Mouse (Mus musculus) stomach, embryonic 15.5 days (tissue): ENCODE measurements around the gene Il12rb1. TPM values are rescaled to one million over a fixed set of nuclear protein-coding genes. Genes with fewer than 3 reads are reported as not detected.

Experiments
- ATAC-seq: fragments of 200-750 bp; cut with Nextera tagmentation; 2 replicates; pipeline ENCODE4 v1.8.0; 2017; ENCODE audit warnings: low read depth, moderate number of reproducible peaks, moderate TSS enrichment; ENCODE audit not compliant: insufficient read depth, low FRiP score
- H3K27ac ChIP-seq: fragments of 300-500 bp; sonication (generic); 2 replicates; pipeline ENCODE4 v1.5.1; 2015; ENCODE audit warnings: mild to moderate bottlenecking, inconsistent platforms
- H3K27me3 ChIP-seq: fragments of 300-500 bp; sonication (generic); replicated peaks from 2 replicates; pipeline ENCODE4 v1.6.1; 2015; ENCODE audit warnings: inconsistent platforms
- H3K36me3 ChIP-seq: fragments of 300-500 bp; sonication (generic); 2 replicates; pipeline ENCODE4 v1.6.1; 2015; ENCODE audit warnings: inconsistent platforms
- H3K4me1 ChIP-seq: fragments of 300-500 bp; sonication (generic); 2 replicates; pipeline ENCODE4 v1.6.1; 2015; ENCODE audit warnings: inconsistent platforms
- H3K4me2 ChIP-seq: fragments of 300-500 bp; sonication (generic); 2 replicates; pipeline ENCODE4 v1.6.1; 2015; ENCODE audit warnings: mild to moderate bottlenecking, inconsistent platforms
- H3K4me3 ChIP-seq: fragments of 300-500 bp; sonication (generic); replicated peaks from 2 replicates; pipeline ENCODE4 v1.5.1; 2015; ENCODE audit warnings: inconsistent platforms
- H3K9ac ChIP-seq: fragments of 300-500 bp; sonication (generic); 2 replicates; pipeline ENCODE4 v1.6.1; 2015; ENCODE audit warnings: inconsistent platforms
- H3K9me3 ChIP-seq: fragments of 300-500 bp; sonication (generic); 2 replicates; pipeline ENCODE4 v1.6.1; 2016; ENCODE audit warnings: inconsistent platforms
- WGBS: fragments of 180-500 bp; shearing (Covaris S2); methylation state at CpG from one replicate; pipeline ENCODE4 v1.1.7; 2015; 5-methylcytosine and 5-hydroxymethylcytosine counted together
- polyA plus RNA-seq: library from polyadenylated mRNA; unstranded; fragments of >200 nt; fragmentation: Nextera tagmentation; extraction: Ambion mirVana; gene quantifications from 2 replicates; pipeline ENCODE4 v1.2.1, GENCODE M21; 2015

Gene Il12rb1
- polyA plus RNA-seq, 1 experiment from 2014 or later: 0.26 TPM

DNA sequence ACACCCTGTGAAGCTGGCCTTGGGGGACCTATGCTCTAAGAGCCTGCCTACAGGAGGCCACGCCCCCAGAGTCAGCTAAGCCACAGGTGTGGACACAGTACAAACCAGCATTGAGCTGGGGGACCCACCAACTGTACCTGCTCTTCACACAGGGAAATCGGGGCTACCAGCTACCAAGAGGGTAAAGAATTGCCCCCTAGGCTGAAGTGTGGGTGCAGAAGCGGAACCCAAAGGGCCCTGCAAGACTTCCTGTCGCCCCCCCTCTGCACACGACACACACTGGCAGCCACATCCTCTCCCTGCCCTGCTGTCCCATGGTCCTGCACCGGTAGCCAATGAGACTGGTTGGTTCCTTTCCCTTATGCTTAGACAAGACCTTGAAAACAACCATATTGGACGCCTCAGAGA, 17.0 kb upstream of the Il12rb1 start:
- WGBS: 50% methylated on average over 7 of the region's 7 CpGs
- ATAC-seq: no peak
- peak overlapping the region; percentile 96 for H3K4me2 ChIP-seq

DNA sequence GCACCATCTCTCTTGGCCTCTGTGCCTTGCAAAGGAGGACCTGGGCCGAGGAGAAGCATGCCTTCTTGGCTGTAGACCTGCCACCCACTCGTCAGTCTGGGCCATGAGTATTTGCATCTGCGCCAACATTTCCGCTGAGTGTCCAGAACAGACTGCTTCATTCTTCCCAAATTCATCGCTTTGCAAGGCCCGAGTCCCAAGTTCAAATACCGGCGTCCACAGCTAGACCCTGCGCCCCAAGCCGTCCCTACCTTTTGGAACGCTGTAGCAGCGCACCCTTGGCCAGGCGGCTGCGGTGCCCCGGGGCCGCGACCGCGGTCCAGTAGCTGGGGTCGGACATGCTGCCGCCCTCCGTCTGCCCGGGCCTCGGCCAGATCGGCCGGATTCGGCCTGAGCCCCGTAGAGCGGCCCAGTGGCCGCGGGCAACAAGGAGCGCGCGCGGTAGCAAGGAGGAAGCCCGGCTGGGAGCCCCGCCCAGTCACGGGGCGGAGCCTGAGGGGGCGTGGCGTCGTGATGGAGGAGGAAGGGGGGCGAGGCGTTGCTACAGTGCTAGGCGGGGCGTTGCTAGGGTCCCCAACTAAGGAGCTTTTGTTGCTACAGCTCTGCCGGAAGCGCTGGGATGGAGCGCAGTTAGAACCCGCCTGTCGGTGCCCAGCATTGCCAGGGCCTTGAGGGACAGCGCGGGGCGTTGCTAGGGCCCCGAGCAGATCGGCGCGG, 16.1 kb upstream of the Il12rb1 start:
- peak; percentile 70 for ATAC-seq
- Histone ChIP-seq H3K4me2 (peak overlapping the region; percentile 96), H3K9me3 (no peaks in the 10 kb centered on the region), H3K9ac (peak overlapping the region; percentile 88; the same call in 1 of the 2 replicates), H3K27me3 (no peaks in the 10 kb centered on the region), H3K36me3 (peaks cover 12% of the 10 kb centered on the region; the same call in 1 of the 2 replicates), H3K4me1 (peaks cover 35% of the 10 kb centered on the region), H3K4me3 (peak overlapping the region; percentile 75), H3K27ac (peak overlapping the region; percentile 85)
- WGBS: 3% methylated on average over 57 of the region's 58 CpGs

More for the DNA sequence above, 17.0 kb upstream of the Il12rb1 start:
- H3K36me3 ChIP-seq: peaks cover 20% of the 10 kb centered on the region
- H3K27ac ChIP-seq: peak overlapping the region; percentile 85; the same call in 1 of the 2 replicates
- H3K9me3 ChIP-seq: no peaks in the 10 kb centered on the region
- peak overlapping the region; percentile 88; the same call in 1 of the 2 replicates for H3K9ac ChIP-seq
- peak overlapping the region; percentile 75 for H3K4me3 ChIP-seq
- H3K27me3 ChIP-seq: no peaks in the 10 kb centered on the region
- H3K4me1 ChIP-seq: peaks cover 31% of the 10 kb centered on the region

- Histone ChIP-seq H3K36me3 (0 out of 2 replicates have a peak, but pooled peaks cover 7% of the 10 kb centered on the region), H3K4me2 (peak overlapping the region; percentile 96), H3K9me3 (no peaks in the 10 kb centered on the region), H3K9ac (no peak overlapping the region), H3K27me3 (no peaks in the 10 kb centered on the region), H3K4me1 (peaks cover 37% of the 10 kb centered on the region), H3K4me3 (peak overlapping the region; percentile 75), H3K27ac (peak overlapping the region; percentile 85)
- under 1% methylated on average over 18 of the region's 20 CpGs for WGBS
- ATAC-seq: peak; percentile 48
Measured at GRCm38 (mm10) chr8:70792700-70793099, 15.5 kb upstream of the Il12rb1 start.

DNA sequence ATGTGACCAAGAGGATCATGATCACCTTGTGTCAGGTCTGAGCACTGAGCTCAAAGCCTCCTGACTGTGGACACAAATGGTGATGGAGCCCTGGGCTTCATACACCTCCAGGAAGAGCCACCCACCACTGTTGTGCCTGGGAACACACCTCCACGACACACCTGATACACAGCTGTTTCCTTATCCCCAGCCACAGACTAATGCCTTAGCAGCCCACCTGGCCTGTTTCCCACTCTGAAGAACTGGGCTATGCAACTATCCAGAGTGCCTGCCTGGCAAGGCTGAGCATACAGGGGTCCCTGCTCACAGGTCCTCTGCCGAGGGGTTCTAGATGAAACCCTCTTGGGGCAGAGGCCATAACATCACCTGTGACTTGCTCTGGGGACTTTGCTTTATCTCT, 14.0 kb upstream of the Il12rb1 start:
- Histone ChIP-seq H3K4me1 (peaks cover 43% of the 10 kb centered on the region), H3K9ac (no peak overlapping the region), H3K27ac (peak overlapping the region; percentile 31; the same call in 1 of the 2 replicates), H3K4me2 (no peak overlapping the region; the same call in 1 of the 2 replicates), H3K9me3 (no peaks in the 10 kb centered on the region), H3K36me3 (no peaks in the 10 kb centered on the region), H3K4me3 (no peak overlapping the region), H3K27me3 (peaks cover 5% of the 10 kb centered on the region)
- ATAC-seq: no peak
- 69% methylated on average over 2 of the region's 2 CpGs for WGBS

DNA sequence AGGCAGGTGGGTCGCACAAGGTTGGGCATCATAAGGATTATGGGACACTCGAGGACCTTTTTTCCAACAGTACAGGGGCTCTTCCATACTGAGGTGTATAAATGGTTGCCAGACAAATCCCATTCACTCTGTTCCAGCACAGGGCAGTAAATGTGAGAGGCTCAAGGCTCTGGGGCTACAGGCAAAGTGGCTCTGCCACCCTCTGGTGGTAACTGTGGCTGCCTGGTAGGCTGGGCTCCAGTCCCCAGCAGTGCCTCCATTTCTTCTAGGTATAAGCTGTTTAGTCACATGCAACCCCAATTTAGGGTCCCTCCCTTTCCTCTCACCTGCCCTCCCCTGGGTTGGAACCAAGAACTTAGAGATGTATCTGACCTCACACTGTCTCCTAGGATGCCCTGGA, 12.9 kb upstream of the Il12rb1 start:
- peak overlapping the region; percentile 94; the same call in 1 of the 2 replicates for H3K4me2 ChIP-seq
- H3K27ac ChIP-seq: peak overlapping the region; percentile 42; the same call in 1 of the 2 replicates

DNA sequence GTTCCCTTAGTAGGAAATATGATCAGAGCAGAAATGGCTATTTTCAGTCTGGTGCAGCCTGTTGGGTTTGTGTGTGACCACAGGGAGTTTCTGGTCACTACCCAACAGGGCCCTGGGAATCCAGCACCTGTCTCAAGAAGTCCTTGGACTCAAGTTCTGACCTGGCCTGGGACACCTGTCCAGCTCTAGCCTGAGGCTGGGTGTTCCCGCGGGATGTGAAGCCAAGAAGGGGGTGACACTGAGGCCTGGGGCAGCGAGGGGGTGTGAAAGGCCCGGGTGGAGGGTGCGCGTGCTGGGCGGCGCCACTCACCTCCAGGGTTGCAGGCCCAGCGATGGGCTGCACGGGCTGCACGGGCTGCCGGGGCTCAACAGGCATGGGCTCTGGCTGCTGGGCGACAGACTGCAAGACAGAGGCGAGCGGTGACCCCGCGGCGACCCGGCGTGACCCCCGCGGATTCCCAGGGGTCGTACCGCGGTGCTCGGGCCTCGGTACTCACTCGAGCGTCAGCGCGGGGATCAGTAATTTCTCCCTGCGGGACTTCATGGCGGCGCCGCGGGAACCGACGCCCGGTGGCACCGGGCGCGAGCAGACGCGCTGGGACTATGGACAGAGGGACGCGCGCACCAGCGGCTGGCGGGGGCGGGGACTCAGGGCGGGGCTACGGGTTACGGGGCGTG, 11.7 kb upstream of the Il12rb1 start:
- Histone ChIP-seq H3K9me3 (no peaks in the 10 kb centered on the region), H3K4me2 (peak overlapping the region; percentile 94), H3K9ac (peak overlapping the region; percentile 40; the same call in 1 of the 2 replicates), H3K4me1 (peaks cover 31% of the 10 kb centered on the region), H3K36me3 (no peaks in the 10 kb centered on the region), H3K27me3 (peaks cover 14% of the 10 kb centered on the region), H3K27ac (peak overlapping the region; percentile 52), H3K4me3 (peak overlapping the region; percentile 55)
- 4% methylated on average over 54 of the region's 54 CpGs for WGBS
- no peak for ATAC-seq

More for the DNA sequence above, 12.9 kb upstream of the Il12rb1 start:
- H3K36me3 ChIP-seq: no peaks in the 10 kb centered on the region
- no peaks in the 10 kb centered on the region for H3K9me3 ChIP-seq
- H3K4me3 ChIP-seq: no peak overlapping the region
- no peak overlapping the region for H3K9ac ChIP-seq
- peaks cover 43% of the 10 kb centered on the region for H3K4me1 ChIP-seq
- no peak for ATAC-seq
- peaks cover 10% of the 10 kb centered on the region for H3K27me3 ChIP-seq
- 87% methylated on average over 2 of the region's 2 CpGs for WGBS

DNA sequence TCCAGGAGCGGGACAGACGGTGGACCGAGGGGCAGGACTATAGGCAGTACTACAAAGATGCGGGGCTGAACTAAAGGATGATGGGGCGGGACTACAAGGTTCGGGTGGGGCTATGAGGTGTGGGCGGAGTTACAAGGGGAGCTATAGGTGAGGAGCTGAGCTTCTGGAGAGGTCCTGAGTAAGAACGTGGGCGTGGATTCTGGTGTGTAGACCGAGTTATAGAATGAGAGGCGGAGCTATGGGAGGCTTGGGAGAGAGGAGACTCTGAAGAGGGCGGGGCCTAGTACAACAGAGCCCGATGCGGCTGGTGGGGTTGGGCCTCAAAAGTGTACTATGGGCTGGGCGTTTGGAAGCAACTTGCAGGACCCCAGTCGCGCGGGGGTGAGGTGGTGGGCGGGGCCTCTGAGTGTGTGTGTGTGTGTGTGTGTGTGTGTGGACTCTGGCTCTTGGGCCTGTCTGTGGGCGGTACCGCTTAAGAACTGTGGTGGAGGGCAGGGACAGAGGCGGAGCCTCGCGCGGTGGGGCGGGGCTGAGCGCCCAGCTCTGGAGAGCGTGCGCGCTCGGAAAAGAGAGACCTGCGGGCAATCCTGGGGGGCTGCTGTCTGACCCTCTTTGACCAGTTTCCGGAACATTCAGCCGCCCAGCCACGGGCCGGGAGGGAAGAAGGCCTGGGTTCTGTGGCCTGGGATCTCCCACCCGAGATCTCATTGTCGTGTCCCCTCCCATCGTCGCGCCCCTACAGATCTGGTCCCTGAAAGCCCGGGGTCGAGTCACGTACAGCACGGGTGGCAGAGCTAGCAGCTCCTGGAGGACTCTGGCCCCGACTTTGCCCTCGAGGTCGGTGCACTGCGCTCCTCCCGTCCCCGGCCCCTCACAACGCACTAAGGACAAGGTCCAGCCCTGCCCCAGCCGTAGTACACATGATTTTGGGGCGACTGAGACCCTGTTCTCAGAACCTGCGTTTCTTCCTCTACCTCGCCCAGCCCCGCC, 10.9 kb upstream of the Il12rb1 start:
- Histone ChIP-seq H3K4me1 (peaks cover 26% of the 10 kb centered on the region), H3K4me2 (peak overlapping the region; percentile 94), H3K4me3 (peak overlapping the region; percentile 55), H3K27me3 (peaks cover 14% of the 10 kb centered on the region), H3K36me3 (no peaks in the 10 kb centered on the region), H3K27ac (peak overlapping the region; percentile 54; the same call in 1 of the 2 replicates), H3K9me3 (no peaks in the 10 kb centered on the region), H3K9ac (0 out of 2 replicates have a peak overlapping the region, but pooled peaks have one; percentile 4)
- peak; percentile 87 for ATAC-seq
- under 1% methylated on average over 56 of the region's 57 CpGs for WGBS

DNA sequence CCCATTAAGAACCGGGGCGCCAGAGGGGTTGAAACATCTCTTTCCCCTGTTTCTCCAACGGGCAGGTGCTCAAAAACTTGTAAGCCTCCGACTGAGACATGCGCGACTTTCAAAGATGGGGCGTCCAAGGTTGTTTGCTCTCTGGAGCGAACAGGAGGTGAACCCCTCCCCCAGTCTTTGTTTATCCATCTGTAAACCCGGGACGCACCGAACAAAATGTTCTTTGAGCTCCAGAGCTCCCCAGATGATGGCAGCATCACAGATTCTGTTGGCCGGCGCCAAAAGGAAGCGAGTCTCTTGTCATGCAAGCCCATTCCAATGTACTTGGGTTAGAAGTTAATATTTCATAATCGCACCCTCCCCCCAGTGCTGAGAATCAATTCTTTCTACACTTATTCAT, 10.0 kb upstream of the Il12rb1 start:
- peaks cover 14% of the 10 kb centered on the region for H3K27me3 ChIP-seq
- H3K27ac ChIP-seq: no peak overlapping the region
- ATAC-seq: no peak
- H3K4me1 ChIP-seq: peaks cover 18% of the 10 kb centered on the region
- no peaks in the 10 kb centered on the region for H3K36me3 ChIP-seq
- peak overlapping the region; percentile 55 for H3K4me3 ChIP-seq
- WGBS: 12% methylated on average over 15 of the region's 15 CpGs
- peak overlapping the region; percentile 94 for H3K4me2 ChIP-seq
- no peak overlapping the region for H3K9ac ChIP-seq
- no peaks in the 10 kb centered on the region for H3K9me3 ChIP-seq

- H3K9me3 ChIP-seq: no peaks in the 10 kb centered on the region
- no peak for ATAC-seq
- H3K4me2 ChIP-seq: no peak overlapping the region
- H3K4me3 ChIP-seq: no peak overlapping the region
- H3K27ac ChIP-seq: no peak overlapping the region
- 54% methylated on average over 10 of the region's 10 CpGs for WGBS
- H3K9ac ChIP-seq: no peak overlapping the region
- H3K36me3 ChIP-seq: no peaks in the 10 kb centered on the region
- peaks cover 27% of the 10 kb centered on the region for H3K4me1 ChIP-seq
- peaks cover 24% of the 10 kb centered on the region for H3K27me3 ChIP-seq
Measured at GRCm38 (mm10) chr8:70800648-70801047, 7.6 kb upstream of the Il12rb1 start.

DNA sequence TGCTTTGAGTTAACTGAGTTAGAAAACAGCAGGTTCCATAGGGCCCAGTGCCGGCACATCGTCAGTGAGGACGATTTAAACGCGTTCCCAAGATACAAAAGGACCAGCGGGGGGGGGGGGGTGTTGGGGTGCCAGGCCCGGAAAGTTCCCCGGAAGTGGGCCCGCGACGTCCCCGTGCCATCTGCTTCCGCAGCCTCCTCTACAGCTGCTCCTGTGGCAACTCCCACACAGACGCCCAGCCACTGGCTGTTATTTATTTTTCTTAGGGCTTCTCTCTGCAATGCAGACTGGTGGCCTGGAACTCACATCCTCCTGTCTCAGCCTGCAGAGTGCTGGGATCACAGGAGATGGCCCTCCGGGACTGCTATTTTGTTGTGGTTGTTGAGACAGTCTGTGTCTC, 7.1 kb upstream of the Il12rb1 start:
- H3K4me3 ChIP-seq: no peak overlapping the region
- H3K4me2 ChIP-seq: no peak overlapping the region
- H3K9me3 ChIP-seq: no peaks in the 10 kb centered on the region
- H3K9ac ChIP-seq: no peak overlapping the region
- no peaks in the 10 kb centered on the region for H3K36me3 ChIP-seq
- peaks cover 24% of the 10 kb centered on the region for H3K27me3 ChIP-seq
- no peak overlapping the region for H3K27ac ChIP-seq
- 23% methylated on average over 15 of the region's 15 CpGs for WGBS
- H3K4me1 ChIP-seq: peaks cover 30% of the 10 kb centered on the region
- no peak for ATAC-seq

- no peak overlapping the region for H3K27ac ChIP-seq
- H3K27me3 ChIP-seq: peaks cover 24% of the 10 kb centered on the region
Measured at GRCm38 (mm10) chr8:70801830-70802229, 6.4 kb upstream of the Il12rb1 start.

More at GRCm38 (mm10) chr8:70801830-70802229, 6.4 kb upstream of the Il12rb1 start:
- no peak overlapping the region for H3K4me3 ChIP-seq
- H3K36me3 ChIP-seq: no peaks in the 10 kb centered on the region
- ATAC-seq: no peak
- no peak overlapping the region for H3K4me2 ChIP-seq
- 74% methylated on average over 1 of the region's 1 CpGs for WGBS
- H3K9ac ChIP-seq: no peak overlapping the region
- no peaks in the 10 kb centered on the region for H3K9me3 ChIP-seq
- peaks cover 25% of the 10 kb centered on the region for H3K4me1 ChIP-seq
